ENCODE assay signal across 10 mouse cellular contexts in the genomic region with DNA sequence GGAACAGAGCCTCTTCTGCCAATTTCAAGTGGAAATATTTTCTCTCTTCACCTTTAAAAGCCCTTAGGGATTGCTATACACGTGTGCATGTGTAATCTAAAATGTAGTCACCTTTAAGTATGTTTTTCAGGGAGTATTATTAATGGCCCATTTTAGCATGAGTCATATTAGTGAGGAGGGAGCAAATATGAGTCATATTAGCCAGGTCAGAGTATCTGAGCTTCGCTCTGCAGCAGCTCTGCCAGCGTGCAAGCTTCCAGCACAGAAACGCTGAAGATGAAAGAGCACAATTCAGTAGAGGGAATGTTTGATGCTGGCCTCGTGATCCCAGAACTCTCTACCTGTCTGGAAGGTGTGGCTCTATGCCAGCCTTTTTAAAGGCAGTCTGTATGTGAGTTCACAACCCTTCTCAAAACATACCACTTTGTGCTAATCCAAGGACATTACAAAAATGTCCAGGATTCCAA. TPM values are rescaled to one million over a fixed set of nuclear protein-coding genes. Genes with fewer than 3 reads are reported as not detected.
DNase-seq lines count a peak whose midpoint lies in the region; ATAC-seq lines count a peak whose summit lies in the region.
"Had no signal": no experiment of that assay in that cellular context is flagged by ENCODE, and none has a peak within 500 bp of the region (broad histone marks: within the 10 kb centered on the region; RNA-seq: fewer than 3 reads in every experiment).

No protein-coding gene starts in this region.

- H3K9me3 ChIP-seq in lung, embryonic 16.5 days (ENCODE audit: control insufficient read depth, low read length), result no peaks in the 10 kb centered on the region
- no peaks in the 10 kb centered on the region for H3K9me3 ChIP-seq in limb, embryonic 15.5 days
- H3K9me3 ChIP-seq in heart, embryonic 10.5 days, result no peaks in the 10 kb centered on the region
- H3K9me3 ChIP-seq: hindbrain, embryonic 15.5 days; limb, embryonic 12.5 days had no signal

- WGBS in lung, embryonic 16.5 days, result 34% methylated on average over 5 of the region's 5 CpGs
- WGBS in limb, embryonic 15.5 days, result 23% methylated on average over 5 of the region's 5 CpGs
- 74% methylated on average over 5 of the region's 5 CpGs for WGBS in heart, embryonic 10.5 days

- ATAC-seq in lung, embryonic 16.5 days (ENCODE audit: low read depth), result peak; percentile 56
- ATAC-seq in limb, embryonic 15.5 days (ENCODE audit: insufficient number of reproducible peaks, low FRiP score, low TSS enrichment, low read depth), result peak; percentile 86

- no peaks in the 10 kb centered on the region for H3K36me3 ChIP-seq in lung, embryonic 16.5 days (ENCODE audit: control insufficient read depth, insufficient read depth, low read length)
- H3K36me3 ChIP-seq in limb, embryonic 15.5 days, result no peaks in the 10 kb centered on the region
- H3K36me3 ChIP-seq in heart, embryonic 10.5 days, result no peaks in the 10 kb centered on the region
- H3K36me3 ChIP-seq: hindbrain, embryonic 15.5 days; limb, embryonic 12.5 days had no signal

- H3K4me1 ChIP-seq in lung, embryonic 16.5 days (replicated peaks; ENCODE audit: control insufficient read depth, insufficient read depth, low read length), result no peaks in the 10 kb centered on the region
- peaks cover 19% of the 10 kb centered on the region; the same call in 1 of the 2 replicates for H3K4me1 ChIP-seq in limb, embryonic 15.5 days
- no peaks in the 10 kb centered on the region for H3K4me1 ChIP-seq in heart, embryonic 10.5 days
- H3K4me1 ChIP-seq: hindbrain, embryonic 15.5 days; limb, embryonic 12.5 days had no signal

- H3K4me2 ChIP-seq in lung, embryonic 16.5 days (ENCODE audit: low read depth, low read length), result no peak overlapping the region
- H3K4me2 ChIP-seq in limb, embryonic 15.5 days, result no peak overlapping the region; the same call in 1 of the 2 replicates
- H3K4me2 ChIP-seq: hindbrain, embryonic 15.5 days; limb, embryonic 12.5 days had no signal

- no peak overlapping the region for H3K4me3 ChIP-seq in lung, embryonic 16.5 days (ENCODE audit: low read length)
- no peak overlapping the region for H3K4me3 ChIP-seq in limb, embryonic 15.5 days
- H3K4me3 ChIP-seq in heart, embryonic 10.5 days, result no peak overlapping the region
- H3K4me3 ChIP-seq: hindbrain, embryonic 15.5 days; limb, embryonic 12.5 days had no signal

- no peak overlapping the region for H3K27ac ChIP-seq in lung, embryonic 16.5 days (ENCODE audit: low read length)
- H3K27ac ChIP-seq in limb, embryonic 15.5 days, result peak overlapping the region; percentile 81
- no peak overlapping the region for H3K27ac ChIP-seq in heart, embryonic 10.5 days
- H3K27ac ChIP-seq: hindbrain, embryonic 15.5 days had no signal

- H3K27me3 ChIP-seq in lung, embryonic 16.5 days (ENCODE audit: control insufficient read depth, insufficient read depth, low read depth, low read length), result no peaks in the 10 kb centered on the region
- H3K27me3 ChIP-seq in limb, embryonic 15.5 days, result 0 out of 2 replicates have a peak, but pooled peaks cover under 1% of the 10 kb centered on the region
- H3K27me3 ChIP-seq in heart, embryonic 10.5 days (ENCODE audit: insufficient read depth, poor library complexity, severe bottlenecking), result no peaks in the 10 kb centered on the region
- H3K27me3 ChIP-seq: hindbrain, embryonic 15.5 days; limb, embryonic 12.5 days had no signal

- no peak overlapping the region for H3K9ac ChIP-seq in lung, embryonic 16.5 days (ENCODE audit: low read length)
- H3K9ac ChIP-seq in limb, embryonic 15.5 days, result no peak overlapping the region
- H3K9ac ChIP-seq: hindbrain, embryonic 15.5 days; limb, embryonic 12.5 days had no signal

- DNase-seq in lung, postnatal 14 days, result no peak
- DNase-seq in NIH3T3 (ENCODE audit: low read depth), result peak; percentile 89
- DNase-seq in adrenal gland, postnatal 25 days, result peak; percentile 39
- DNase-seq in embryo, embryonic 10 days (ENCODE audit: low spot score), result no peak
- DNase-seq in heart, embryonic 10.5 days (ENCODE audit: low spot score), result no peak
- DNase-seq: heart, postnatal 10 days had no signal

RNA-seq across cellular contexts. Expression of a gene that starts 13.4 kb away (rescaled TPM):
- polyA plus RNA-seq in lung, embryonic 16.5 days (2015; fragmentation: Nextera tagmentation; extraction: Ambion mirVana), result 4.0 and 4.8 TPM in 2 replicates
- total RNA-seq in adrenal gland, postnatal 25 days (2021), result 1.7 and 3.9 TPM in 2 replicates
- polyA plus RNA-seq in limb, embryonic 15.5 days (2015; fragmentation: Nextera tagmentation; extraction: Ambion mirVana), result 9.3 and 11.7 TPM in 2 replicates
- 1.8 and 1.9 TPM in 2 replicates for polyA plus RNA-seq in heart, embryonic 10.5 days (2016; fragmentation: Nextera tagmentation; extraction: Ambion mirVana)

Comparison
In these comparisons a context has a peak if more than half of its experiments do, and no peak if none do; other contexts are left out.
1. DNase-seq: peak in NIH3T3 (single experiment) and adrenal gland, postnatal 25 days (single experiment); none in lung, postnatal 14 days (single experiment), embryo, embryonic 10 days (single experiment) and heart, embryonic 10.5 days (single experiment).